Mouse (Mus musculus): ENCODE data around the gene Pnkp. TPM values are rescaled to one million over a fixed set of nuclear protein-coding genes. Genes with fewer than 3 reads are reported as not detected.
A peak's percentile ranks its signal among the peaks of the same experiment; 100 is the strongest.

The Pnkp gene
- total RNA-seq (2021) = 10 to 100 TPM; 18.6 to 20.5 TPM
- long read RNA-seq, experiment 1, transcript Pnkp-203 (17 exons, 1,770 nt) = minor isoform, 5 of 30 reads
- long read RNA-seq, experiment 1, transcript Pnkp-201 (16 exons, 2,184 nt) = major isoform, 18 of 30 reads
- long read RNA-seq, experiment 1, partial matches to known transcripts = 0 of 30 reads
- long read RNA-seq, experiment 1, other reads (novel, unspliced or antisense) = 4 of 30 reads
- long read RNA-seq, experiment 2, transcript Pnkp-201 (16 exons, 2,184 nt) = major isoform, 21 of 45 reads
- long read RNA-seq, experiment 2, transcript Pnkp-203 (17 exons, 1,770 nt) = minor isoform, 8 of 45 reads
- long read RNA-seq, experiment 2, partial matches to known transcripts = 5 of 45 reads
- long read RNA-seq, experiment 2, other reads (novel, unspliced or antisense) = 9 of 45 reads

DNA sequence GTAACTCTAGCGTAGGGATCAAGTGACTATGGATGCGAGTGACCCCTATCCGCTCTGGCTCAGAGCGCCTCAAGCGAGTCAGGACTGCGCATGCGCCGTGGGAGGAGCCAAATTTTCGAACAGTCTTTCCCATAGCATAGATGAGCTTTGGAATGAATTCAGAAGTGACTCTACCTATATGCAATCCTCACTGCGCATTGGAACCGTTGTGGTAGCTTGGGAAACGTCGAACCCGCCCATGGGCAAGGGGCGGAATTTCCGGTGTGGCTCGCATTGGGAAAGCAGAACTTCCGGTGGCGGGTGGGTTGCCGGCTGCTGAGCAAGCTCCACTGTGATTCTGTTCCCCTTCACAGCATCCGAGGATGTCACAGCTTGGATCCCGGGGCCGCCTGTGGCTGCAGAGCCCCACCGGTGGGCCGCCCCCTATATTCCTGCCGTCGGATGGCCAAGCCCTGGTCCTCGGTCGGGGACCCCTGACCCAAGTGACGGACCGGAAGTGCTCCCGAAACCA is at the start of gene Pnkp:
Gene Pnkp (plus strand): TSS at position 98 of the 511 bp plus-strand sequence.
- DNase-seq (ENCODE audit: low spot score in 2 of 2) = peak; percentile 63 to 84

DNA sequence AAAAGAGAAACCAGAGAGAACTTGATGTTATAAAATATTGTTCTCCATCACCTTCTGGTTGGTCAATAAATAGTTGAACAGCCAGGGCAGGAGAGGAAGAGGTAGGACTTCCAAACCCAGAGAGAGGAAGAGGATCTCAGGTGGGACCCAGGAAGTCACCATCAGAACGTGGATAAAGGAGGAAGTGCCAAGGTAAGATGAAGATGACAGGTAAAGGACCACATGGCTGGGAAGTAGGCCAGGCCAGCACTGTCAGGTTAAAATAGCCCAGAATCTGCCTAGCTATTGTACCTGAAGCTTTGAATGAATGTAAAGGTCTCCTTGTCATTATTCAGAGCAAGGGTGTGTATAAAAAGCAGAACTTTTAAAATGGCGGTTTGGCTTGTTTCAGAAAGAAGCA is 48.0 kb upstream of the Pnkp start:
- DNase-seq (ENCODE audit: low spot score in 2 of 2) = no peak

DNA sequence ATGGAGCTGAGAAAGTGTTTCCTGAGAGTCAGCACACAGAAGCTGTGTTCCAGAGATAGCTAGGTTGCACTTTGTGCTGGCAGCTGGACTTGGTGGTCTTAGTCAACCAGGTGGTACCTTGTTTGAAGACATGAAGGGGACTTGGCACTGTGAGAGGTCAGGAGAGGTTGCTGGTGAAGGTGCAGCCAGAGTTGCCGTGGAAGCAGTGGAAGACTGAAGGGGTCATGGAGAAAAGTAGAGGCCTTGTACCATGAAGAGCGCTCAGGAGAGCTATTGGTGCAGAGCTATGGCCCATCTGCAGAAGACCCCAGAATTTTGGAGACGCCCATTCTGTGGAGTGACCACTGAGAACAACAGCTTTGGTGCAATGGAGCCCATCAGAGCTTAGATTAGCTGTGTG is 47.5 kb upstream of the Pnkp start:
- DNase-seq (ENCODE audit: low spot score in 2 of 2) = no peak

DNA sequence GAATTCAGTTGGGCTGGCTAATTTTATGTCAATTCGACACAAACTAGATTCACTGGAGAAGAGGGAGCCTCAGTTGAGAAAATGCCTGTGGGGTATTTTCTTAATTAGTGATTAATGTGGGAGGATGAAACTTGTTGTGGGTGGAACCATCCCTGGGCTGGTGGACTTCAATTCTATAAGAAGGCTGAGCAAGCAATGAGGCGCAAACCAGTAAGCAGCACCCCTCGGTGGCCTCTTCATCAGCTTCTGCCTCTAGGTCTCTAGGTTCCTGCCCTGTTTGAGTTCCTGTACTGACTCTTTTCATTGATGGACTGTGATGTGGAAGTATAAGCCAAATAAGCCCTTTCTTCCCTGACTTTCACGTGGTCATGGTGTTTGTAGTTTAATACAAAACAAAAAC is 46.6 kb upstream of the Pnkp start:
- no peak for DNase-seq (ENCODE audit: low spot score in 2 of 2)

DNA sequence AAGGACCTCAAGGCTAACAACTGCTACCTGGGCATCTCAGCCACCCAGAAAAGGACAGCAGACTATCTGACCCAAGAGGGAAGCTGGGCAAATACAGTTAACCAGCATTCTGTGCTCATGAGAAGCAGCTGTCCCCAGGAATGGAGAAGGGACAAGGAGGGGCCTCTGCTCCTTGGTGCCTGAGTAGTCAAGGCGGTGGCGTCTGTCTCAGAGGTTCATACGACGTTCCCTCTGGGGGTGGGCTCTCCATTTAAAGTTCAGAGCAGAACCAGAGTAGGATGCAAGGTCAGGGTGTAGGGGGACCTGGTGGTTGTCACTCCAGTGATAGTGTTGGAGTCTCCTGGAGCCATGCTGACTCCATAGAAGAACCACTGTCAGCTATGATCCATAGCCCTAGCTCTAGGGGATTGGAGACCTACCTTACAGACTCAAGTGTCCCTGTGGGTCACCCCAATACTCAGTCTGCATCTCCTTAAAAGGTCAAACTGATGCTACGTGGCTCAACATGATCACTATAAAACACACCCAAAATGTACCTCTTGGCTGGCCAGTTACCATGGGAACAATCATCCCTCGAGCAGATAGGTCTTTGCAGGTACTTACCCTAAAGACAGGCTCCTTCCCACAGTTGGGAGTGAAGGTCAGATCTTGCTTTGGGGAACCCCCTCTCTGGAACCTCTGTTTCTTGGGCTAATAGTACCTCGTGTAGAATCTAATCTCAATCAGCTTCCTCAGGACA is 46.0 kb upstream of the Pnkp start:
- DNase-seq (ENCODE audit: low spot score in 2 of 2) = peak in 1 of 2 experiments; percentile 8

DNA sequence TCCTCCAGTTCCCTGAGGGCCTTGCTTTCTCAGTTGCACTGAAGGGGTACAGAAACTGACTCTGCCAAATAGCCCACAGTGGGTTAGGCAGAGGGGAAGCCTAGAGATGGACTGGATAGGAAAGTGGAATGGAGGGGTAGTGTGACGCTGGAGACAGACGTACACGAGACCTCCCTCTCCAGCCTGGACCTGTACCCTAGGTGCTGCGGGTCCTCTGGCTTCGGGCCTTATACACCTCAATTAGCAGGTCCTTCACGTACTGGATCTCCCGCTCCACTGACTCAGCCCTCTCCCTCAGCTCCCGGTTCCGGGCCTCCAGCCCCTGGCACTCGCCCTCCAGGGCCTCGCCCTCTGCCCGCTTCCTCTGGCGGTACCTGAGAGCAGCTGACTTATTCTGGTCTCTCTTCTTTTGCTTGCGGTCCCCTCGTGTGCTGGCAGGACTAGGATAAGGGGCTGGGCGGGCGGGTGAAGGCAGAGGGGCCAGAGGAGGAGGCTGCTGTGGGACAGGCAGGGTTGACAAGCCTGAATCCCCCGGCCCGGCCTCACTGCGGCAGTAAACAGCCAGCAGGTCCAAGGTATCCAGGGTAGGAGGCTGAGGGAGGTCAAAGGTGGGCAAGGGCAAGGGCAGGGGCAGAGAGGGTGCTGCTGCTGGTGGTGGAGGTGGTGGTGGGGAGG is 44.2 kb upstream of the Pnkp start:
- DNase-seq (ENCODE audit: low spot score in 2 of 2) = no peak

DNA sequence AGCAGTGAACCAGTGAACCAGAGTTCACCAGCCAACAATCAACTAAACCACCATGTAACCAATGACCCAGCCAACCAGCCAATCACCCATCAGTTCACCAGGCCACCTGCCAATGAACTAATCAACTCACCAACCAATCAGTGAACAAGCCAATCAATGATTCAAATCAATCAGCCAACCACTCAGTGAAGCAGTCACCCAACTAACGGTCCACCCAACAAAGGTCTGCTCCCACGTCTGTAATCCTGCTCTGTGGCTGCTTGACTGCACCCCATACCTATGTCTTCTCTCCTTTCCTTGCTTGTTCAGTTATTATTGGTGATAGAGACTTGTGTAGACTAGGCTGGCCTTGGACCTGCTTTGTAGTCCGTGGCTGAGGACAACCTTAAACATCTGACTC is 43.0 kb upstream of the Pnkp start:
- DNase-seq (ENCODE audit: low spot score in 2 of 2) = no peak

DNA sequence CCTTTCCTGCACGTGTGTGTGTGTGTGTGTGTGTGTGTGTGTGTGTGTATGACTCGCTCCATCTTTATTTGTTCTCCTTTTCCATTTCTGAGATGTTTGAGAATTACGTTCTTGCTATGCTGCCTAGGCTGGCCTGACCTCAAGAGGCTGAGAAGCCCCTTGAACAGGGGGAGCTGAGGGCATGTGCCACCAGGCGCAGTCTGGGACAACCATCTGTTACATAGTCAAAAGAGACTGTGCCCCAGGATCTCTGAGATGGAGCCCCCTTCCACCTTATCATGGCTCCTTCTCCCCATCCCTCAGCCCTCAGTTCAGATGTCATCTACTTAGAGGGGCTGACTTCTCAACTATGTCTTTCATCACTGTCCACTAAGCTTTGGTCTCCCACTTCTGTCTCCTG is 42.5 kb upstream of the Pnkp start:
- DNase-seq (ENCODE audit: low spot score in 2 of 2) = no peak

DNA sequence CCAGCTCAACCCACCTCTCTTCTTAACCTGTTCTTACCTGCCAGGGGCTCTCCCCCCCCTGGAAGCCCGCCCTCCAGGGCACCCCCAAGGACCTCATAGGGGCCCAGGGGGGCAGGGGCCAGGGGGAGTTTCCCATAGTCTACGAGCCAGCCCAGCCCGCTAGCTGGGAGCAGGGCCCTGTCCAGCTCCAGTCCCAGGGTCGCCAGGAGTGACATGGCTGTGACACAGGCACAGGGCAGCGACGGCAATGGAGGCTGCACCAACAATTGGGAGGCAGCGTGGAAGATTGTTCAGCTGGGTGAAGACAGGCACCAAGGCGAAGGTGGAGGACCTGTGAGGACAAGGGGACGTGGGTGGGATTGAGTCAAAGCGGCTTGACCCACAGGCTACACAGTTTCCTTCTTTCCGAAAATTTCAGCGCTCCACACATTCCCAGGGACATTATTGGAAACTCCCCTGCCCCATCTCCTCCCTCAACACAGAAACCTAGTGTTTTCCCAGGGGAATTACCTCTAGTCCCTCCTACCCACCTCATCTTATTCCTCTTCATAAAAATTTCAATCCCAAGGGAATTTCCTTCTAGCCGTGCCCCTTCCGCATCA is 41.9 kb upstream of the Pnkp start:
- no peak for DNase-seq (ENCODE audit: low spot score in 2 of 2)

DNA sequence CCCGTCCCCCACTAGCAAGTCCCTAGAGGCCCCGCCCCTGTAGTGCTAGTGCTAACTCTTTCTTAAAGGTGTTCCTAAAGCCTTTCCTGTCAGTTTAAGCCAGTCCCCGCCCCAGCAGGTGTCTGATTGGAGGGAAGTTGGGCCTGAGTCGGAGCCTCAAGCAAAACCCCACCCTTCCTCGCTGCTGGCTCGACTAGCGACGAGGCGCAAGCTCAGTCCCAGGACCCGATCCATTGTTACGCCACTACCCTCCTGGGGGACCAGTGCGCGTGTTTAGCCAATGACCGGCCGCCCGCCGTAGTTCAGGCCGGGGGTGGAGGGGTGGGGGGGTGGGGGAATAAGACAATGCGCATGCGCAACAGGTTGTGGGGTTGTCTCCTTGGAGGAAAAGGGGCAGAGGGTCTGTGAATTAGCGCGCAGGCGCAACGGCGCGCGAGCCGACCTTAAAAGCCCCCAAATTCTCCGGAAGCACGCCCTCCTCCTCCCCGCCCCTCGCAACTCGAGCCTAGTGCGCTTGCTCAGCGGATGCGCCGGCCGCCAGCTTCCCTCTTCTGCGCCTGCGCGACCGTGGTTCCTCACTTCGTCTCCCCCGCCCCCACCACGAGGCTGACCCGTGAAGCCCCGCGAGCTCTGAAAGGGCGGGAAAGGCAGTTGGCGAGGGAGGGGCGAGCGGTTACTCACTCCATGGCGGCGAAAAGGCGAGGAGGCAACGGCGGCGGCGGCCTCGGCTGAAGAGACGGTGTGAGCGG is 41.0 kb upstream of the Pnkp start, which contains the start of the genes Nup62 and Il4i1:
Gene Nup62 (plus strand): TSS at position 368 of the 749 bp plus-strand sequence.
Gene Il4i1 (plus strand): TSS at position 667 of the 749 bp plus-strand sequence.
- peak; percentile 99 to 100 for DNase-seq (ENCODE audit: low spot score in 2 of 2)

DNA sequence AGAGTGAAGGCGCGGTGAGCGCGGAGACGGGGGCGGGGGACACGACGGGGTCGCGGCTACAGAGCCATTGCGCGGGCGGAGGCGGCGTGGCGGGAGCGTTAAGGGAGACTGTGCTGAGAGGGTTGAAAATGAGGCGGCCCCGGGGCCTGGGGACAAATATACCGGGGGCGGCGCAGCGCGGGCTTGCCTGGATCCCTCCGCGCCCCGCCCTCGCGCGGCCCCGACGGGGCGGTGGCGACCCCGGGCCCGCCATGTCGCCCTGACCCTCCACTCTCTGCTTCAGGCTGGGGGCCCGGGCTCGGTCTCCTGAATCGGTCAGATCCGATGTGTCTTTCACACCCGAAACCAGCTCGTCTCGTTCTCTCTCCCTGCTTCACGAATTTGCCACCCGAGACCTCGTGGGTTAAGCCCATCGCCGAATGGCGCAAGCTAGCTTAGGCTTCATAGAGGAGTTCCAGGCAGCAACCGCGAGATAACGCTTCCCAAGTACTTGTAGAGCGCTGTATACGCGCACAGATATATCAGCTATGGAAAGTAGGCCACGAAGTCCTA is 40.4 kb upstream of the Pnkp start, which contains the start of gene Atf5:
Gene Atf5 (minus strand): TSS at position 189 of the 552 bp plus-strand sequence.
- DNase-seq (ENCODE audit: low spot score in 2 of 2) = peak; percentile 75 to 80

DNA sequence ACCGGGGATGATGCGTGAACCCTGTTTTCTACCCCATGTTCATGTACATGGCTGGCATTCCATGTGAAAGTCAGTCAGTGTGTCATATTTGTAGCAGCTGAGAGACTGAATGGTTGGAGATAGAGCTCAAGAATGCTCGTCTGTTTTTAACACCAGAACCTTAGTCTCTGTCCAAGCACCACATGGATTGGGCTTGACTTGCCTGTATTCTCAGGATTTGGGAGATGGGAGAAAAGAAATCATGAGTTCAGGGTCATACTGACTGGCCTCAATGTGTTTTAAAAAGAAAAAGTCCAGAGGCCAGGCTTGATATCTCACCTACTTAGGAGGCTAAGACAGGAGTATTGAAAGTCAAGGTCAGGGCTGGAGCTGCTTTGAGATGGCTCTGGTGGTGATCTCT is 39.5 kb upstream of the Pnkp start:
- peak in 1 of 2 experiments; percentile 1 for DNase-seq (ENCODE audit: low spot score in 2 of 2)

DNA sequence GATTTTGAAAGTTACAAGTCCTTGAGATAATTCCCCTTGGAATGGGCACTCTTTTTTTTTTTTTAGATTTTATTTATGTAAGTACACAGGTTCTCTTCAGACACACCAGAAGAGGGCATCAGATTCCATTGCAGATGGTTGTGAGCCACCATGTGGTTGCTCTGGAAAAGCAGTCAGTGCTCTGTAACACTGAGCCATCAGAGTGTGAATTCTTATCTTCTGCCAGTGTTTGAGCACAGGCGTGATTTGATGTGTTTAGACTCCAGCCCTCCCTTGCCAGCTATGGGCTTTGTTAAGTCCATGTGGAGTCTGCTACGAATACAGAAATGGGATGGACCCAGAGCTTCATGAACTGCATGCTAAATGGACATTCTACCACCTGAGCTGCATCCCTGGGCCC is 38.8 kb upstream of the Pnkp start:
- peak; percentile 6 to 10 for DNase-seq (ENCODE audit: low spot score in 2 of 2)

DNA sequence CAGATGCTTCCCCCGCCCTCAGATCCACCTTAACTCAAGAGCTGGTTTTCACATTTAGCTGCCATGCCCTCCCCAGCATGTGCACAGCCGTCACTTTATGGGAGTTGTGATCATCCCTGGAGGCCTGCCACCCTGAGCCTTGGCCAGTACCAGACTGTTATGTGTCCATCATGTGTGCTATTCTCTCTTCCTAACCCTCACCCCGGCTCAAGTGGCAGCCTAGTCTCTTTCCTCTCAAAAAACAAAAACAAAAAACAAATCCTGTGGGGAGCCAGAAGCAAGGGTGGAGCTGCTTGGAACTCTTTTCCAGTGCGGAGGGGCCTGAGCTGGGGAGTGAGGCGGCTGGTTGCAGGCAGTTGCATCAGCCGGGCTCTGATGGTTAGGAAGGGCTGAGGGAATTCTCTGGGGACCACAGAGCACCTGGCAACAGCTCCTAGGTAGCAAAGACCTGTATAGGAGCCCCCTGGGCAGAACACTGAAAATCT is 38.1 kb upstream of the Pnkp start:
- peak; percentile 23 to 57 for DNase-seq (ENCODE audit: low spot score in 2 of 2)

DNA sequence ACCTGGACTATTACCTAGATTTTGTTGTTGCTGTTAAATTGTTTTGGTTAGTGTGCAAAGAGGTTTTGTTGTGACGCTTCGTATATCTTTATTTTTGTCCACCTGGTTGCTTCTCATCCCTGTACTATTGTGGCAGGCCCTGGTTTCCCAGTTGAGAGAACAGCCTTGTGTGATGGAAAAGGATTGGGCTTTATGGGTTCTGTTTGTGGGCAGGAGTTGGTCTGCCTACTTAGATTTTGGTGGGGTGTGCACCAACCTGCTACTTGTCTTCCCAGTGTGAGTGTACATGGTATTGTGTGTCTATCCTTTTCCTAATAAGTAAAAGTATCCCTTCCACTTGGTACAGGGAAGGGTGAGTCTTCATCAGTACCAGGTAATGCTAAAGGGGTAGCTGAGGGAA is 37.5 kb upstream of the Pnkp start:
- DNase-seq (ENCODE audit: low spot score in 2 of 2) = peak; percentile 5 to 14

DNA sequence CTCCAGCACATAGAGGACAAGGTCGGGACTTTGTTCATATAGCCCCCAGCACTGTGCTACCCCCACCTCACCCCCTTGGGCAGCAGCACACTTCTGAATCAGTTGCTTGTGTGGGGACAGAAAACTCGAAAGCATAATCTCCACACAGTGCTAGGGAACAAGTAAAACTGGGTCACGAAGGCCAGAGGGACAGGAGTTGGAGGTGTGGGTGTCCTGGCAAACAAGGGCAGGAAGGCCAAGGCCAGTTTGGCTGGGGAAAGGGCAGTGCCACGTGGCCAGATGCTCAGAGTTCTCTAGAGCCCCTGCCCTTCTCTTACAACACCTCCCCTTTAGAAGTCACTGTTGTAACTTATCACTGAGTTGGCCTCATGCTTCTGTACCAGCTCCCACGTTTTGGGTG is 37.1 kb upstream of the Pnkp start:
- DNase-seq (ENCODE audit: low spot score in 2 of 2) = peak; percentile 6 to 13

DNA sequence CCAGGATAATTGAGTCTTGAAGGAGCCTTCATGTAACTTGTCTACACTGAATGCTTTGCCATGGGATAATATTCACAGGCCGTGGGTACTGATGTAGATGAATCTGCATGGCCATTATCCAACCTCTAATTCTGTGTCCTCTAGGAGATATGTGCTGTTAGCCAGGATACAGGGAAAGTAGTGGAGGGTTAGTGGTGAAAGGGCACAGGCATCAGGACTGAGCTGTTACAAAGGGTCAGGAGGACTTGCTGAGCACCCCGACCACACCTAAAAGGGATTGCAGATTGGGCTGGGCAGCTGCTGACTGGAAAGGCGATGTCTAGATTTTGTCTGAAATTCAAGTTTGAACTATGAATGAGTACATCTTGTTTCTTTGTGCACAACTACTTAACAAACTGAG is 36.4 kb upstream of the Pnkp start:
- peak; percentile 4 to 5 for DNase-seq (ENCODE audit: low spot score in 2 of 2)

DNA sequence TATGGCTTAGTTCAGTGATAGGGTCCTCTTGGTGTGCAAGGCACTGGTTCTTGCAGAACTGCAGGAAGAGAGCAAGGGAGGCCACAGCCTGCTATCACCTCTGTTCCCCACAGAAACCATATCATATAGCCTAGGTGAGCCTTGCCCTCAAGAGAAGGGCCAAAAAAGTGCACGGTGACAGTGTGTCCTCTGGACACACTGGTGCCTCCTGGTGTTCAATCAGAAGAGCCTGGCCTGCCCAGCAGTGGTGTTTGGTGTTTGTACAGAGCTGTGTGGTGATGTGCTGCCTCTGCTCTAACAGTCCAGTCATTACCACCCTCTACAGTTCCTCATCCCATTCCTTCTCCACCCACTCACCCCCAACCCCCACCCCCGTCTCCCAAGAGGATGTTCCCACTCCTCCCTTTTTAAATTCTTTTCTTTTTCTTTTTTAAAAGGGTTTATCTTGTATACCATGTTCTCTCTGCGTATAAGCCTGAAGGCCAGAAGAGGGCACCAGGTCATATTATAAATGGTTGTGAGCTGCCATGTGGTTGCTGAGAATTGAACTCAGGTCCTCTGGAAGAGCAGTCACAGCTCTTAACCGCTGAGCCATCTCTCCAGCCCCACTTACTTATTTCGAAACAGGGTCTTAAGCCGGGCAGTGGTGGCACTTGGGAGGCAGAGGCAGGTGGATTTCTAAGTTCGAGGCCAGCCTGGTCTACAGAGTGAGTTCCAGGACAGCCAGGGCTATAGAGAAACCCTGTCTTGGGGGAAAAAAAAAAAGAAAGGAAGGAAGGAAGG is 35.1 kb upstream of the Pnkp start:
- DNase-seq (ENCODE audit: low spot score in 2 of 2) = peak; percentile 5 to 9

DNA sequence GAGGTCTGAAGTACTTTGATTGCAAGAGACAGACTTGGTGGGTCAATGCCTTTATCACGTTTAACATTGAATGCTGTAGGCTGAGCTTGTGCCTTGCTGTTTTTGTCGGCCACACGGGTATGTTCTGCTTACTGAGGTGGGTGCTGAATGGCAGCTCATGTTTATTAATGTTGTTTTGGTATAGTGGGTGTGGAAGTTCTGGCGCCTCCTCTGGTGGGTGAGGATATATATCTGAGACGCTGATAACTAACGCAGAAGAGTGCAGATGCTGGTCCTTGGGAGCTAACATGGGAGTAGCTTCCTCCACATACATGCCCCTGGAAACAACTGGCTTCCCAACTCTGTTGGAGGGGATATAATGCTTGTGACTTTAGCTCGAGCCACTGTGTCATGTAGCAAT is 33.5 kb upstream of the Pnkp start:
- DNase-seq (ENCODE audit: low spot score in 2 of 2) = no peak

Data from gastrocnemius, postnatal 4 days (tissue).